Mouse (Mus musculus): Measurements from ENCODE around the gene Npy.

Gene Npy

DNA sequence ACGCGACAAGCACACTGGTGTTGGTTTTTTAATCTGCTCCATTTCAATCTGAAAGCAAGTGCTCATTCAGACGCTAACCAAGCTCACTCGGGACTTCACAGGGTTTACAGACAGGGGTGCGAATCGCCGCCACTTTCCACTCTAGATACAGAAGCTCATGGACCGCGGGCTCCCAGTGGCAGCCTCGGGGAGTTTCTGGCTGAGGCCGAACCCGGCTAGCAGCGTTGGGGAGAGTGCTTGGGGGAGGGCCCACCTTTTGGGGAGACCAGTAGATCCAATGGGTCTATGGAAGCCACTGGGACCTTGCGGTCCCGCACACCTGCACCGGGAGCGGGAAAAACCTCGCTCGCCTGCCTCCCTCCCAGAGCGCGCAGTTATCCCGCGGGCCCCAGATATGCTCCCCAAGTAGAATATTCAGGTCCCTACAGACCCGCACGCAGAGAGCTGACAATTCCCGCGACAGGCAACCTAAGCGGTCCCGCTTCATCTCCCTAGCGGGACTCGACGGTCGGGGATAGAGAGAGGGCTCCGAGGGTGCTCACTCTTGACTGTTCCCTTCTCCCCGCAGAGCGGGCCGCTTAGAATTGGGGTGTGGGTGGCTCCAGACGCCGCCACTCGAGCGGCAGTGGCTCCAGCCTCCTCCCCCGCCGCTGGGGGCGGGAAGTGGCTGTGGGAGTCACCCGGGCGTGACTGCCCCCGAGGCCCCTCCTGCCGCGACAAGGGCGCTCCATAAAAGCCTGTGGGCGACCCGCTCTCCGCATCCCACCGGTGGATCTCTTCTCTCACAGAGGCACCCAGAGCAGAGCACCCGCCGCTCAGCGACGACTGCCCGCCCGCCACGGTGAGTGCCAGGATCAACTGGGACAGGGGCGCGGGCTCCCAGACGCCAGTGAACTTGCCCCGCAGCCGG lies at the start of gene Npy:
Gene Npy, plus strand, starts transcription at position 750 of the 910 bp plus-strand sequence.
- peak; percentile 38 for DNase-seq

DNA sequence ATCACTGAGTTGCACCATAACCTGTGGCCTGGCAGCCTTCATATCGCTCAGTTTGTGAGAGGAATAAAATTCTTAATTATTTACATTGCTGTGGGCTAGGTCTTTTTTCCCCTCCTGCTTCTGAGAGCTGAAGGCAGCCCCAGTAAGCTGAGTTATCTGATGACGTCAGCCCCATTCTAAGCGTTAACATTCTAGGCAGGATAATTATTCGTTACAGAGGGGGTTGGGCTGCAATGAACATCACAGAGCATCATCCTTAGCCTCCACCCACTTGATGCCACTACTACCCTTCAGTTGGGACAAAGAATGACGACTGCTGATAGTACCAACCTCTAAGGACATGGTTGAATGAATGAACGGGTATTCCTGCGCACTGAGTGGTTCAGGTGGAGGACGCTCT lies 47.5 kb upstream of the Npy start:
- DNase-seq, result no peak

- peak; percentile 24 for DNase-seq
Measured at GRCm38 (mm10) chr6:49778109-49778508, 44.4 kb upstream of the Npy start.

DNA sequence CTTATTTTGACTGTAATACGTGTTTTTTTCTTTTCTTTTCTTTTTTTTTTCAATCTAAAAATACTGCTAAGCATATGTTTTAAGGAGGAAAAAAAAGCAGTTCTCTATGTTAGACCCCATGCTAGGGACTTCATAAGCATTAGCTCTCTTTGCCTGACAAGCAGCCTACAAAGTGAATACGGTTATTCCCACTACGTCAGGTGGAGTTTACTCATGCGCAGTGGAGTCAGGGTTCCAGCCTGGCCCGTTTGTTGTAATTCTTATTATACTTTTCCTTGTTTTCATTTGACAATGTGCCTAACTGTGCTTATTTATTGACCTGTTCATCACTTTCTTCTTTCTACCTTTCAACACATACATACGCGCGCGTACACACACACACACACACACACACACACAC lies 43.8 kb upstream of the Npy start:
- DNase-seq, result no peak

GRCm38 (mm10) chr6:49779606-49780005 lies 42.9 kb upstream of the Npy start:
- no peak for DNase-seq

DNA sequence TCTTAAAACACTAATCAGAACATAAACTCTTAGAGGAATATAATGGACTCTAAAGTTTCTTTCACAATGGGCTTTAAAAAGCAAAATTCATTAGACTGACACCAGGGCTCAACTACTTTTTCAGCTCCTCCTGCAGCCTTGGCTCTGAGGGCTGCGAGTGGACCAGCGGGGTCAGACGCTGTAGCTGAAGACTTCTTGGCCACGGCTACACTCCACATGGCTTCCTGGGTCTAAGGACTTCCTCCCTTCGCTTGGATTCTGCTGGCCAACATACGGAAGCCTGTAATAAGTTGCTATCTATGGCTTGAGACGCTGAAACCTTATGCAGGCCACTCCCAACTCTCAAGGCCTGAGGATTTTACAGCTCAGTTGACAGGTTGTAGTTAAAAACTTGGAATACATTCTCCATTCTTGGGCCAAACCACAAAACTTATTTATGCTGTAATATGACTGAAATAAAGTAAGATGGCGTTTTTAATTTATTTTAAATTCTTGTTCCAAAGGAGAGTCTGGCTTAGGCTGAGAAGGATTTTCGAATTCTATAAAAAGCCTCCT lies 41.6 kb upstream of the Npy start:
- DNase-seq, result no peak

- DNase-seq, result no peak
Measured at GRCm38 (mm10) chr6:49781852-49782251, 40.7 kb upstream of the Npy start.

DNA sequence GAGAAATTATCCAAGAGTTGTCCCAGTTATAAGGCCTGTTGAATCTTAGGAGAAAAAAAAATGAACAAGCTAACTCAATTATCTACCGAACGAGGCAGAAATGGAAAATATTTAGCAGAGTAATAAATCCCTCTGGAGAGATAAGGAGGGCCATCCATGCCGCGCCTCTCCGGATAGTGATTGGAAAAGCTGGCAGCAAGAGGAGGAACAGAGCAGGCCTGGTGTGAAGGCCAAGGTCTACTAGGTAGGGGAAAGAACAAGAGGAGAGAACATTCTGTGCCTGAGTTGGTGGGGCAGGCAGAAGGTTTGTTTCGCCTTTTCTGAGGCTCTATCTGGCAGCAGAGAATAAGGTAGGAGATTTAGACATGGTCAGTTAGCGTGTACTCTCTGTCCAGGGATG lies 39.8 kb upstream of the Npy start:
- no peak for DNase-seq

- no peak for DNase-seq
Measured at GRCm38 (mm10) chr6:49792524-49792923, 30.0 kb upstream of the Npy start.

DNA sequence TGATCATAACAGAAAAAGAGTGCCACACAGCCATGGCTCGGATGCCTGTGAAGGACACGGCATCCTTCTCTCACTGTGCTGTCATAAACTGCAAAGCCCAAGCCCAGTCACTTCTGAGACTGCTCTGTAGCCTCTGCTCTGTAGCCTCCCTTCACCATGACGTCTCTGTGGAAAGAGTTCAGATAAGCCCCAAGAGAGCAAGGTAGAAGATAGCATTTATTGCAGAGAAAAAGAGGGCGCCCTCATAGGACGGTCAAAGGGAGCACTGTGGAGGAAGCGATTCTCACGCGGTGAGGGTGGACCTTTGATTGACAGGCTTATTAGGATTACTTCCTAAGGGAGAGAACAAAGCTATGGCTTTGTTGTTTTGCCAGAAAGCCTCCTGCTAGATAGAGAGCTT lies 18.4 kb upstream of the Npy start:
- DNase-seq, result no peak

GRCm38 (mm10) chr6:49808076-49808475 lies 14.4 kb upstream of the Npy start:
- no peak for DNase-seq

- DNase-seq, result no peak
Measured at GRCm38 (mm10) chr6:49817183-49817582, 5.3 kb upstream of the Npy start.

GRCm38 (mm10) chr6:49817625-49818024 lies 4.9 kb upstream of the Npy start:
- no peak for DNase-seq

DNA sequence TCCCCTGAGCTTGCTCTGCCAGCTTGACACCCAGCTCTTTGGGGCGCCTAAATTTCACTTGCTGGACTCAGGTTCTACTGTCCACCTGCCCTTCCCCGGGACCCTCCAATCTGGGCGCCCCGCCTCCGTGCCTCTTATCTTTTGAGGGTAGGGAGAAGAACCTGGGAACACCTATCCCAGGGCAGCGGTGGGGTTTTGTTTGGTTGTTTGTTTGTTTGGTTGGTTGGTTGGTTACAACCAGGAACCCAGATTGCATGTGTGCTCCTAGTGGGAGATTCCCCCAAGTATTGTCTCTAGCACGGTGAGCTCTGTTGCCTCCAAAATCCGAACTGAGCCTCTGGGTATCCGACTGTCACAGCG lies 341 bp downstream of the Npy start:
- DNase-seq, result no peak

- DNase-seq, result no peak
Measured at GRCm38 (mm10) chr6:49823371-49823770, 861 bp downstream of the Npy start.

DNA sequence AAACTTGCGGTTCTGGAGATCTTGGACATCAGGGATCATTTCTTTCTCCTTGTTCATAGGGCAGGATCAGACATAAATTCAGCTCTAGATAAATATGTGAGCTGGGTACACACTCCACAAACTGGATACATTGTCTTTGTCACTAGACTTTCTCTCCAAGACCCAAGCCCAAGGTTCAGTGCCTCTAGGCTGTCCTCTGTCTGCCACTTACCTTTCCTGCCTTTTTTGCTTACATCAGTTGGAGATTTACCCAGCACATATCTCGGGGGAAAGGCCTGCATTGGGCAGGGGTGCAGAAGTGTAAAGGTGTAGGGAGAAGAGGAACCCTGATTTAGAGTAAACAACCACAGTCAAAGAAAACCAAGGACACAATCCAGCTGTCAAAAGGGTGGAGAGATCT lies 1.3 kb downstream of the Npy start:
- DNase-seq, result no peak

- no peak for DNase-seq
Measured at GRCm38 (mm10) chr6:49831579-49831978, 9.1 kb downstream of the Npy start.

- no peak for DNase-seq
Measured at GRCm38 (mm10) chr6:49856830-49857229, 34.3 kb downstream of the Npy start.

DNA sequence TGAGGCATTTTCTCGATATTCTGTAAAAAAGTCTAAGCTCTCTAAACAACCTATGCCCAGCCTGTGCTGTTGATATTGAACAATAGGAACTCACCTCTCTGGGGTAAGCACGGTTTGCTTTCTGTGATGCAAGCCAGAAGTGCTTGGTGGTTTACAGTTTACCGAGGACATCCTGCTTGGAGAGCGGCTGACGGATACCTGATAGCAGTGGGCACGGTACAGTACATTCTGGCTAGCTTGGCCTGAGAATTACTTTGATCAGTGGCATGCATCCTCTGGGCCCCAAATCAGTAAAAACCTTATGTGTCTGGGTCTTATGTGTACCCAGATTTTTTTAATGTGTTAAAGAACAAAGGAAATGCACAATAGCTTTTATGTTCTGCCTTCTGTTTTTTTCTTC lies 45.1 kb downstream of the Npy start:
- no peak for DNase-seq

- DNase-seq, result no peak
Measured at GRCm38 (mm10) chr6:49871071-49871470, 48.6 kb downstream of the Npy start.

- no peak for DNase-seq
Measured at GRCm38 (mm10) chr6:49873556-49873955, 51.0 kb downstream of the Npy start.

- DNase-seq, result no peak
Measured at GRCm38 (mm10) chr6:49875160-49875559, 52.6 kb downstream of the Npy start.

GRCm38 (mm10) chr6:49875791-49876190 lies 53.3 kb downstream of the Npy start:
- no peak for DNase-seq
